Mouse (Mus musculus): Measurements from ENCODE around the gene Psors1c2. TPM values are rescaled to one million over a fixed set of nuclear protein-coding genes. Genes with fewer than 3 reads are reported as not detected.

Psors1c2 gene
- polyA plus RNA-seq, 1 experiment from 2014 or later, result 0.66 TPM

DNA sequence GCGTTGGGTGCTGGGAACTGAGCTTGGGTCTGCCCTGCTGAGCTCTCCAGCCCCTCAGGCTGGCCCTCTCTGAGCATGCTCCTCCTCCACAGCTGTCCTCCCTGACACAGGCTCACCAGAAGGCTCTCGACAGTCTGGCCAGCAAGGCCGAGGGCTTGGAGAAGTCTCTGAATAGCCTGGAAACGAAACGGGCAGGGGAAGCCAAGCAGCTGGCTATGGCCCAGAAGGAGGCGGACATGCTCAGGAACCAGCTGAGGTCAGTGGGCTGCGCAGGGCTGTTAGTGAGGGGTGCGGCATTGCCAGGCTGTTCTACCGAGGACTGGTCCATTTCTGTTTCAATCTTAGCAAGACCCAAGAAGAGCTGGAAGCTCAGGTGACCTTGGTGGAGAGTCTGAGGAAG lies 8.6 kb upstream of the Psors1c2 start:
- no peak overlapping the region for H3K27ac ChIP-seq (replicated peaks in 1 of 2; ENCODE audit: control insufficient read depth in 1 of 2, insufficient read depth in 1 of 2, low read depth in 2 of 2, low read length in 2 of 2)
- peaks cover 66% of the 10 kb centered on the region for H3K36me3 ChIP-seq (ENCODE audit: control insufficient read depth, insufficient read depth, low read length)
- 80% methylated on average over 9 of the region's 9 CpGs for WGBS
- no peaks in the 10 kb centered on the region for H3K4me1 ChIP-seq (ENCODE audit: control insufficient read depth in 2 of 2, insufficient read depth in 2 of 2, low read length in 2 of 2)
- H3K9ac ChIP-seq (ENCODE audit: low read length), result no peak overlapping the region
- no peak overlapping the region for H3K4me3 ChIP-seq (ENCODE audit: control insufficient read depth in 1 of 2, insufficient read depth in 1 of 2, low read depth in 1 of 2, low read length in 2 of 2)
- no peaks in the 10 kb centered on the region for H3K9me3 ChIP-seq (ENCODE audit: control insufficient read depth, low read length)
- ATAC-seq (ENCODE audit: insufficient number of reproducible peaks, insufficient read depth, low FRiP score, low read depth), result no peak
- no peaks in the 10 kb centered on the region for H3K27me3 ChIP-seq (ENCODE audit: control insufficient read depth, insufficient read depth, low read length)
- H3K4me2 ChIP-seq (ENCODE audit: low read length), result no peak overlapping the region

- Histone ChIP-seq H3K4me1 (ENCODE audit: control insufficient read depth in 2 of 2, insufficient read depth in 2 of 2, low read length in 2 of 2) (peaks cover 0 to 1% of the 10 kb centered on the region in 2 experiments; a peak in 1 of 4 replicates), H3K4me2 (ENCODE audit: low read length) (no peak overlapping the region), H3K27ac (replicated peaks in 1 of 2; ENCODE audit: control insufficient read depth in 1 of 2, insufficient read depth in 1 of 2, low read depth in 2 of 2, low read length in 2 of 2) (no peak overlapping the region), H3K27me3 (ENCODE audit: control insufficient read depth, insufficient read depth, low read length) (no peaks in the 10 kb centered on the region), H3K36me3 (ENCODE audit: control insufficient read depth, insufficient read depth, low read length) (peaks cover 72% of the 10 kb centered on the region), H3K9me3 (ENCODE audit: control insufficient read depth, low read length) (no peaks in the 10 kb centered on the region), H3K4me3 (ENCODE audit: control insufficient read depth in 1 of 2, insufficient read depth in 1 of 2, low read depth in 1 of 2, low read length in 2 of 2) (no peak overlapping the region), H3K9ac (ENCODE audit: low read length) (no peak overlapping the region)
- ATAC-seq (ENCODE audit: insufficient number of reproducible peaks, insufficient read depth, low FRiP score, low read depth), result no peak
- 64% methylated on average over 8 of the region's 8 CpGs for WGBS
These were observed 6.4 kb upstream of the Psors1c2 start for GRCm38 (mm10) chr17:35526644-35527043.

GRCm38 (mm10) chr17:35532360-35532759 lies 641 bp upstream of the Psors1c2 start:
- ATAC-seq (ENCODE audit: insufficient number of reproducible peaks, insufficient read depth, low FRiP score, low read depth), result no peak
- Histone ChIP-seq H3K4me3 (ENCODE audit: control insufficient read depth in 1 of 2, insufficient read depth in 1 of 2, low read depth in 1 of 2, low read length in 2 of 2) (no peak overlapping the region), H3K36me3 (ENCODE audit: control insufficient read depth, insufficient read depth, low read length) (peaks cover 31% of the 10 kb centered on the region), H3K4me1 (ENCODE audit: control insufficient read depth in 2 of 2, insufficient read depth in 2 of 2, low read length in 2 of 2) (peaks cover 0 to 4% of the 10 kb centered on the region in 2 experiments; a peak in 1 of 4 replicates), H3K4me2 (ENCODE audit: low read length) (no peak overlapping the region), H3K9me3 (ENCODE audit: control insufficient read depth, low read length) (no peaks in the 10 kb centered on the region), H3K27me3 (ENCODE audit: control insufficient read depth, insufficient read depth, low read length) (no peaks in the 10 kb centered on the region), H3K9ac (ENCODE audit: low read length) (no peak overlapping the region), H3K27ac (replicated peaks in 1 of 2; ENCODE audit: control insufficient read depth in 1 of 2, insufficient read depth in 1 of 2, low read depth in 2 of 2, low read length in 2 of 2) (no peak overlapping the region)
- WGBS, result 8% methylated on average over 3 of the region's 3 CpGs

DNA sequence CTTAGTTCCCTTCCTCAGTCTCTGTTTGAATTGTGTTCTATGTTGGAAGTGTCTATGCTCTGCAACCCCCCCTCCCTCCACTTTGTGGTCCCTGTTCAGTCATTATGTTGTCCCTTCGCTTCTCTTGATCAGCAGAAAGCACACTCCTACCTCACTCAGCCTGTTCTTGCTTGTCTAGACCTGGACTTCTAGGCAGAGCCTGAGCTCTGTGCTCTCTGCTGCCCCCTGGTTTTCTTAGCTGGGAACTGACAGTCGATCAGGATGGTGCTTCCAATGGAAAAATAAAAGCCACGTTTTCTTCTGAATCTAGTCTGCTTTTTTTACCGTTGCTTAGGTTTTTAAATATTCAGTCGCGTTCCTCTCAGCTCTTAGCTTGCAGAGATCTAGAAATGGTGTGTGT lies 1.3 kb downstream of the Psors1c2 start:
- Histone ChIP-seq H3K4me2 (ENCODE audit: low read length) (no peak overlapping the region), H3K27me3 (ENCODE audit: control insufficient read depth, insufficient read depth, low read length) (no peaks in the 10 kb centered on the region; the same call in 1 of the 2 replicates), H3K9me3 (ENCODE audit: control insufficient read depth, low read length) (no peaks in the 10 kb centered on the region), H3K27ac (replicated peaks in 1 of 2; ENCODE audit: control insufficient read depth in 1 of 2, insufficient read depth in 1 of 2, low read depth in 2 of 2, low read length in 2 of 2) (no peak overlapping the region), H3K4me3 (ENCODE audit: control insufficient read depth in 1 of 2, insufficient read depth in 1 of 2, low read depth in 1 of 2, low read length in 2 of 2) (no peak overlapping the region), H3K36me3 (ENCODE audit: control insufficient read depth, insufficient read depth, low read length) (peaks cover 15% of the 10 kb centered on the region), H3K4me1 (ENCODE audit: control insufficient read depth in 2 of 2, insufficient read depth in 2 of 2, low read length in 2 of 2) (peaks cover 0 to 4% of the 10 kb centered on the region in 2 experiments; a peak in 1 of 4 replicates), H3K9ac (ENCODE audit: low read length) (no peak overlapping the region)
- WGBS, result 12% methylated on average over 6 of the region's 6 CpGs
- ATAC-seq (ENCODE audit: insufficient number of reproducible peaks, insufficient read depth, low FRiP score, low read depth), result no peak

DNA sequence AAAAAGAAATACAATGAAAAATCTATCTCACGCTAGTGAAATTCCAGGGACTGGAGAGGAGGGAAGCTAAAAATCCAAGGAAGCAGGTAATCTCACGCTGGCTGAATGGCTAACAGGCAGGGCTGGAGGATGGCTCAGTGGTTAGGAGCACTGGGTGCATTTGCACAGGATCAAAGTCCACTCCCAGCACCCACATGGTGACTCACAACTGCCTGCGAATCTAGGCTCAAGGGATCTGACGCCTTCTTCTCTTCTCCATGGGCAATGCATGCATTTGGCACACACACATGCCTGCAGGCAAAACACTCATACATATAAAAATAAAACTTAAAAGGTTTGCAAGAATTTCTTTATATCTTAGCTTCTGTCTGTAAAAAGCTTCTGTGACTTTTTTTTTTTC lies 4.4 kb downstream of the Psors1c2 start:
- Histone ChIP-seq H3K9ac (ENCODE audit: low read length) (no peak overlapping the region), H3K36me3 (ENCODE audit: control insufficient read depth, insufficient read depth, low read length) (no peaks in the 10 kb centered on the region), H3K4me3 (ENCODE audit: control insufficient read depth in 1 of 2, insufficient read depth in 1 of 2, low read depth in 1 of 2, low read length in 2 of 2) (no peak overlapping the region), H3K4me2 (ENCODE audit: low read length) (no peak overlapping the region), H3K4me1 (ENCODE audit: control insufficient read depth in 2 of 2, insufficient read depth in 2 of 2, low read length in 2 of 2) (0 out of 4 replicates have a peak, but pooled peaks cover 0 to 2% of the 10 kb centered on the region in 2 experiments), H3K27me3 (ENCODE audit: control insufficient read depth, insufficient read depth, low read length) (no peaks in the 10 kb centered on the region; the same call in 1 of the 2 replicates), H3K9me3 (ENCODE audit: control insufficient read depth, low read length) (no peaks in the 10 kb centered on the region), H3K27ac (replicated peaks in 1 of 2; ENCODE audit: control insufficient read depth in 1 of 2, insufficient read depth in 1 of 2, low read depth in 2 of 2, low read length in 2 of 2) (no peak overlapping the region)
- ATAC-seq (ENCODE audit: insufficient number of reproducible peaks, insufficient read depth, low FRiP score, low read depth), result no peak
- 82% methylated on average over 4 of the region's 4 CpGs for WGBS

DNA sequence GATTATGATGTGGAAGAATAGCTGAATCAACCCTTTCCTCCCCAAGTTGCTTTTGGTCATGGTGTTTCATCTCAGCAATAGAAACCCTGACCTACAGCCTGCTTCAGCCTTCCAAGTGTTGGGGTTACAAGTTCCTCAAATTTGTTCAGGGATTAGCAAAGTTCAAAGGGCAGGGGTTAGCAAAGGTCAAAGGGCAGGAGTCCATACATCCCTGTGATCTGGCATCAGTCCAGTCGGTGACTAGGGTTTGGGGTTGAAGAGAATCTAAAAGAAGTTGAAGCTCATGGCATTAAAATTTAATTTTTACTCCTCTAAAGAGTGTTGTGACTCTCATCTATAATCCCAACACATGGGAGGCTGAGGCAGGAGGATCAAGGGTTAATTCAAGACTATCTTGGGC lies 5.5 kb downstream of the Psors1c2 start:
- no peaks in the 10 kb centered on the region for H3K9me3 ChIP-seq (ENCODE audit: control insufficient read depth, low read length)
- WGBS, result 80% methylated on average over 1 of the region's 1 CpGs
- ATAC-seq (ENCODE audit: insufficient number of reproducible peaks, insufficient read depth, low FRiP score, low read depth), result no peak
- H3K4me2 ChIP-seq (ENCODE audit: low read length), result no peak overlapping the region
- peaks cover 4 to 6% of the 10 kb centered on the region in 2 experiments; a peak in 2 of 4 replicates for H3K4me1 ChIP-seq (ENCODE audit: control insufficient read depth in 2 of 2, insufficient read depth in 2 of 2, low read length in 2 of 2)
- H3K27ac ChIP-seq (replicated peaks in 1 of 2; ENCODE audit: control insufficient read depth in 1 of 2, insufficient read depth in 1 of 2, low read depth in 2 of 2, low read length in 2 of 2), result no peak overlapping the region
- no peaks in the 10 kb centered on the region for H3K36me3 ChIP-seq (ENCODE audit: control insufficient read depth, insufficient read depth, low read length)
- no peak overlapping the region for H3K9ac ChIP-seq (ENCODE audit: low read length)
- no peak overlapping the region for H3K4me3 ChIP-seq (ENCODE audit: control insufficient read depth in 1 of 2, insufficient read depth in 1 of 2, low read depth in 1 of 2, low read length in 2 of 2)
- H3K27me3 ChIP-seq (ENCODE audit: control insufficient read depth, insufficient read depth, low read length), result no peaks in the 10 kb centered on the region; the same call in 1 of the 2 replicates

GRCm38 (mm10) chr17:35539540-35539939 lies 6.5 kb downstream of the Psors1c2 start:
- 54% methylated on average over 10 of the region's 10 CpGs for WGBS
- no peak overlapping the region for H3K9ac ChIP-seq (ENCODE audit: low read length)
- H3K4me2 ChIP-seq (ENCODE audit: low read length), result no peak overlapping the region
- H3K9me3 ChIP-seq (ENCODE audit: control insufficient read depth, low read length), result no peaks in the 10 kb centered on the region
- H3K27ac ChIP-seq (replicated peaks in 1 of 2; ENCODE audit: control insufficient read depth in 1 of 2, insufficient read depth in 1 of 2, low read depth in 2 of 2, low read length in 2 of 2), result no peak overlapping the region
- H3K4me3 ChIP-seq (ENCODE audit: control insufficient read depth in 1 of 2, insufficient read depth in 1 of 2, low read depth in 1 of 2, low read length in 2 of 2), result no peak overlapping the region
- ATAC-seq (ENCODE audit: insufficient number of reproducible peaks, insufficient read depth, low FRiP score, low read depth), result no peak
- no peaks in the 10 kb centered on the region; the same call in 1 of the 2 replicates for H3K27me3 ChIP-seq (ENCODE audit: control insufficient read depth, insufficient read depth, low read length)
- H3K36me3 ChIP-seq (ENCODE audit: control insufficient read depth, insufficient read depth, low read length), result no peaks in the 10 kb centered on the region
- peaks cover 8 to 11% of the 10 kb centered on the region in 2 experiments; a peak in 2 of 4 replicates for H3K4me1 ChIP-seq (ENCODE audit: control insufficient read depth in 2 of 2, insufficient read depth in 2 of 2, low read length in 2 of 2)
